Mouse (Mus musculus): ENCODE measurements around the gene Padi4. TPM values are rescaled to one million over a fixed set of nuclear protein-coding genes. Genes with fewer than 3 reads are reported as not detected.

Gene Padi4
- polyA plus RNA-seq, 1 experiment from 2014 or later = 0.08 TPM

DNA sequence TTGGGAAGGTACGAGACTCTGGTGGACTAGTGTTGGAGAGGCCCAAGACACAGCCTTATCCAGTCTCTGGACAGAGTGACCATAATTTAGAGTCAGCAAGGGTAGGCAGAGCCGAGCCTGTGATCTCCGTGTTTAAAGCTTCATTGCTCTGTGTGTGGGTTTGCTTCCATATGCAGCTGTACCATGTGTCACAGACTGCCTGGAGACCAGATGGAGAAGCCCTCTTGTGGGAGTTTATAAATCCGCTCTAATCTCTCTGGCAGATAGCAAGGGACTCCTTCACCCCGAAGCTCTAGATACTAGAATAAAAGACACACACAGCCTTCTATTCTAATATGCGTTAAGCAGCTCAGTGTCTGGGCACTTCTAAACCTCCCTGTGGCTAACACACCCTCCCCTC, 49.3 kb downstream of the Padi4 start:
- H3K4me1 ChIP-seq (replicated peaks) = peaks cover 13% of the 10 kb centered on the region; the same call in 1 of the 2 replicates
- no peaks in the 10 kb centered on the region for H3K27me3 ChIP-seq
- no peak overlapping the region for H3K9ac ChIP-seq
- no peaks in the 10 kb centered on the region for H3K9me3 ChIP-seq
- 61% methylated on average over 6 of the region's 6 CpGs for WGBS
- no peak overlapping the region for H3K4me2 ChIP-seq
- H3K4me3 ChIP-seq = no peak overlapping the region
- H3K27ac ChIP-seq (replicated peaks) = peak overlapping the region; percentile 61
- ATAC-seq (ENCODE audit: low read depth) = no peak
- peaks cover 44% of the 10 kb centered on the region for H3K36me3 ChIP-seq

DNA sequence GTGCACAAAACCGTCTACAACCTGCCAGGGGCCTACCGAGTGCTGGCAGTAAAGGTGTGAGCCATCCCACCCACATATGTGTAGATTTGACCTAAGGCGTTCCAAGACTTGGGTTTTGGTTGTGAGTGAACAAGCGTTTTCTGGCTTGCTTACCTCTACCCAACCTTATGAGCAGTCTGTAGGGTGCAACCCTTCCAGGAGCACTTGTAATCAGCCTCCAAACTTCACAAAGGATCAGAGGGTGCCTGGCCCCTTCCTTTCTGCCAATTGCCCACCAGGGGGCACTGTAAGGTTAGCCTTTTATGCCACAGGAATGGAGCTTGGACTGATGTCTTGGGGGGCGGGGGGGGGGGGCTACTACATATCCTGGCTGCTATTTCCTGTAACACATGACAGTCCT, 50.2 kb downstream of the Padi4 start:
- WGBS = 55% methylated on average over 5 of the region's 5 CpGs
- Histone ChIP-seq H3K9ac (no peak overlapping the region), H3K27me3 (no peaks in the 10 kb centered on the region), H3K4me3 (no peak overlapping the region), H3K9me3 (no peaks in the 10 kb centered on the region), H3K4me2 (no peak overlapping the region), H3K27ac (replicated peaks) (no peak overlapping the region), H3K4me1 (replicated peaks) (peaks cover 13% of the 10 kb centered on the region; the same call in 1 of the 2 replicates), H3K36me3 (peaks cover 54% of the 10 kb centered on the region)
- ATAC-seq (ENCODE audit: low read depth) = peak; percentile 29; the same call in 1 of the 2 replicates

GRCm38 (mm10) chr4:140723192-140723591, 50.8 kb downstream of the Padi4 start:
- H3K4me1 ChIP-seq (replicated peaks) = peaks cover 13% of the 10 kb centered on the region; the same call in 1 of the 2 replicates
- no peak overlapping the region for H3K4me3 ChIP-seq
- no peak; the same call in 1 of the 2 replicates for ATAC-seq (ENCODE audit: low read depth)
- H3K27me3 ChIP-seq = no peaks in the 10 kb centered on the region
- H3K9ac ChIP-seq = no peak overlapping the region
- no peaks in the 10 kb centered on the region for H3K9me3 ChIP-seq
- H3K4me2 ChIP-seq = no peak overlapping the region
- WGBS = 79% methylated on average over 9 of the region's 9 CpGs
- peaks cover 60% of the 10 kb centered on the region for H3K36me3 ChIP-seq
- no peak overlapping the region for H3K27ac ChIP-seq (replicated peaks)

GRCm38 (mm10) chr4:140722710-140723109, 51.3 kb downstream of the Padi4 start:
- no peak overlapping the region for H3K4me3 ChIP-seq
- no peaks in the 10 kb centered on the region for H3K9me3 ChIP-seq
- H3K27me3 ChIP-seq = no peaks in the 10 kb centered on the region
- ATAC-seq (ENCODE audit: low read depth) = no peak
- H3K4me1 ChIP-seq (replicated peaks) = peaks cover 13% of the 10 kb centered on the region; the same call in 1 of the 2 replicates
- WGBS = 76% methylated on average over 9 of the region's 9 CpGs
- H3K36me3 ChIP-seq = peaks cover 65% of the 10 kb centered on the region
- no peak overlapping the region for H3K4me2 ChIP-seq
- H3K9ac ChIP-seq = no peak overlapping the region
- H3K27ac ChIP-seq (replicated peaks) = peak overlapping the region; percentile 3; the same call in 1 of the 2 replicates

DNA sequence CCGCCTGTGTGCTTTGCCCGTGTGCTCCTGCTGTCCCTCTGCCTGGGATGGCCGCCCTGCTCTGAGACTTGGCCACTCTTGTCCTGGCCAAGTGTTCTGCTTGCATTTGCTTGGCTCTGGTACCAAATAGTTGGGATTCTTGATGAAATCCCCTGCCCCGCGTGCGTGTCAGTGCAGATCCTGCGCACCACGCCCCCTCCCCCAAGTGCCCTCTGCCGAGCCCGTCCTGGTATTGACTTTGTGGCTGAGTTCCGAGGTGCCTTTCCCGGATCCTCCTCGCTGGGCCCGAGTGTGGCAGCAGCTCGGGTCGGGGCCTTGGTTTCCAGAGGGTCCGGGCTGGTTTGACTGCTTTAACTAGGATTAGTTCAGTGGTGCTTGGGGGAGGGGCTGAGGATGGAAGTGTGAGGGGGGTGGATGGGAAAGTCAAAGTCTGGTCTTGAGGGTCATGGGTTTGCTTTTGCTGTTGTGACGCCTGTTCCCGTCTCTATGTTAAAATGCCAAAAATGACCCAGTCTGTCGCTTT, 52.0 kb downstream of the Padi4 start:
- Histone ChIP-seq H3K36me3 (peaks cover 63% of the 10 kb centered on the region), H3K27ac (replicated peaks) (0 out of 2 replicates have a peak overlapping the region, but pooled peaks have one; percentile 3), H3K4me2 (no peak overlapping the region), H3K9ac (no peak overlapping the region), H3K4me3 (no peak overlapping the region), H3K27me3 (no peaks in the 10 kb centered on the region), H3K4me1 (replicated peaks) (peaks cover 13% of the 10 kb centered on the region; the same call in 1 of the 2 replicates), H3K9me3 (no peaks in the 10 kb centered on the region)
- no peak for ATAC-seq (ENCODE audit: low read depth)
- WGBS = 89% methylated on average over 20 of the region's 20 CpGs

GRCm38 (mm10) chr4:140720091-140720490, 53.9 kb downstream of the Padi4 start:
- H3K27me3 ChIP-seq = no peaks in the 10 kb centered on the region
- H3K9me3 ChIP-seq = no peaks in the 10 kb centered on the region
- H3K4me3 ChIP-seq = no peak overlapping the region
- peaks cover 80% of the 10 kb centered on the region for H3K36me3 ChIP-seq
- H3K9ac ChIP-seq = no peak overlapping the region
- H3K4me1 ChIP-seq (replicated peaks) = peaks cover 13% of the 10 kb centered on the region; the same call in 1 of the 2 replicates
- no peak overlapping the region for H3K4me2 ChIP-seq
- no peak for ATAC-seq (ENCODE audit: low read depth)
- 95% methylated on average over 5 of the region's 5 CpGs for WGBS
- no peak overlapping the region for H3K27ac ChIP-seq (replicated peaks)

DNA sequence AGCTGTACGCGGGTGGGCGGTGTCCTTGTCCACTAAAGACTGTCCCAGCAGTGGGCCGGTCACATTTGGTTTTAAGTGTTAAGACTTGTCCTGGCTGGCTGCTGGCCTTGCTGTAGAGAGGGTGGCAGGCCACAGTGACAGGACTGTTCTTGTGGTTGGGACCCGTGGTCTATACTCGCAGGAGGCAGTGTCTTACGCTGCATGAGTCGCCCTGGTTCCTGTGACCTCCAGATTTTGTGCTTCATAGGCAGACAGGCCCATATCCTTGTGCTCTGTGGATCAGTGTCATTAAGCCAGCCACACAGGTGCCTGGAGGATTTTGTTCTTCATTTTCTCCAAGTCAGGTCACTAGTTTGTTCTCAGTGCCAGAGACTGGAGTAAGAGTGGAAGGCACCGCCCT, 55.6 kb downstream of the Padi4 start:
- Histone ChIP-seq H3K9me3 (no peaks in the 10 kb centered on the region), H3K4me2 (no peak overlapping the region), H3K27me3 (no peaks in the 10 kb centered on the region), H3K4me1 (replicated peaks) (peaks cover 12% of the 10 kb centered on the region), H3K27ac (replicated peaks) (no peak overlapping the region), H3K9ac (no peak overlapping the region), H3K4me3 (no peak overlapping the region), H3K36me3 (peaks cover 94% of the 10 kb centered on the region)
- WGBS = 97% methylated on average over 9 of the region's 9 CpGs
- ATAC-seq (ENCODE audit: low read depth) = no peak

GRCm38 (mm10) chr4:140716994-140717393, 57.0 kb downstream of the Padi4 start:
- H3K4me2 ChIP-seq = no peak overlapping the region
- no peak overlapping the region for H3K9ac ChIP-seq
- peaks cover 26% of the 10 kb centered on the region for H3K4me1 ChIP-seq (replicated peaks)
- WGBS = 93% methylated on average over 11 of the region's 11 CpGs
- H3K36me3 ChIP-seq = peaks cover 95% of the 10 kb centered on the region
- no peak overlapping the region for H3K27ac ChIP-seq (replicated peaks)
- no peak for ATAC-seq (ENCODE audit: low read depth)
- no peak overlapping the region for H3K4me3 ChIP-seq
- H3K9me3 ChIP-seq = no peaks in the 10 kb centered on the region
- no peaks in the 10 kb centered on the region for H3K27me3 ChIP-seq

DNA sequence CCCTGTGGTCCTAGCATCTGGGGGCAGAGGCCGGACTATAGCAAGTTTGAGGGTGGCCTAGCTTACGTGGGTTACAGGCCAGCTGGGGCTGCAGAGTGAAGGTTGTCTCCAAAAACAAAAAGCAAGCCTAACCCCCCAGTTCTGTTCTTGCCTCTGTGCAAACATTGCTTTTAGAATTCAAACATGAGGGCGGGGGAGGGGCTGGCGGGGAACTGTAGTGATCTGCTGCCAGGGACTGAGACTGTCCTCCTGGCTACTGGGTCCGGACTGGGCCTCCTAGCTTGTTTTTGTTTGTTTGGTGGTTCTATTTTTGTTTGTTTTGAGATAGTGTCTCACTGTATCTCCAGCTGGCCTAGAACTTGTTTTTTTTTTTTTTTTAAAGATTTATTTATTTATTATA, 59.5 kb downstream of the Padi4 start:
- peaks cover 95% of the 10 kb centered on the region for H3K36me3 ChIP-seq
- H3K9me3 ChIP-seq = no peaks in the 10 kb centered on the region
- WGBS = 85% methylated on average over 5 of the region's 5 CpGs
- no peak; the same call in 1 of the 2 replicates for ATAC-seq (ENCODE audit: low read depth)
- no peak overlapping the region for H3K4me2 ChIP-seq
- H3K9ac ChIP-seq = no peak overlapping the region
- peaks cover 37% of the 10 kb centered on the region for H3K4me1 ChIP-seq (replicated peaks)
- H3K27ac ChIP-seq (replicated peaks) = peak overlapping the region; percentile 72
- no peaks in the 10 kb centered on the region for H3K27me3 ChIP-seq
- no peak overlapping the region for H3K4me3 ChIP-seq

DNA sequence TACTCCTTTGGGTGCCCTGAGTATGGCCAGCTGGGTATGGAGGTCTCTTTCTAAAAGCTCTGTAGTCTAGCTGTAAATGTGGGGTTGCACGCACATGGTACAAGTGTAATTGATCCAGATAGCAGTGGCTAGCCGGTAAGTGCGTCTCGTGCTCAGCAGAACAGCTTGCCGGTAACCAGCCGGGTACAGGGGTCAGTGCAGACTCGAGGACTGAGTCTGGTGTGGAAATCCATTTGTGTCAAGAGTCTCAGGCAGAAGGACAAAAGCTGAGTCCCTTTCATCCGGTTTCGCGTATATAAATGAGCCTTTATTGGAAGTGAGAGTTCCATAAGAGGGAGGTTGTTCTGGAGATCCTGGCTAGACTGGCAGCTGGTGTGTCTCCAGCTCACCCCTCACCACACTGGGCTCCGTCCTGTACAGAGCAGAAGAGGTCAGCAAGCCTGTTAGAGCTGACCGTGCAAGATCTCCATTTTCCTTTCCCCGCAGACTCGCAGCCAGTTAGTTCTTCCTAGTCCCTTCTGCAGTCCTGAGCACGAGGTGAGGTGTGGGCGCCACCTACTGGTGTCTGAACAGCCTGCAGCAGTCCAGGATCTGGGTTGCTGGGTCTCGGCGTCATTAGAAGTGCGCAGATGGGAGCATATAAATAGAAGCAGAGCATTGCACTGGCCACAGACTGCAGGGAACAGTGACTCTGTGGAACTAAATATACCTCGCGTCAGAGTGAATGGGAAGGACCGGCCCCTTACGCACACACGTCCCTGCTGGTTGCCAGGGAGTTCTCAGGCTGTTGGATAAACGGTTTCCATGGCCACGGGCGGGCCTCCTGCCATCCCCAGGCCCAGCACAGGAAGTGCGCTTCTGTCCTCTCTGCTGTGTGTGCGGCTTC, 60.3 kb downstream of the Padi4 start:
- 32% methylated on average over 29 of the region's 29 CpGs for WGBS
- peak overlapping the region; percentile 41; the same call in 1 of the 2 replicates for H3K9ac ChIP-seq
- peak; percentile 91 for ATAC-seq (ENCODE audit: low read depth)
- no peak overlapping the region for H3K4me3 ChIP-seq
- no peak overlapping the region for H3K4me2 ChIP-seq
- peaks cover 95% of the 10 kb centered on the region for H3K36me3 ChIP-seq
- H3K27me3 ChIP-seq = no peaks in the 10 kb centered on the region
- H3K9me3 ChIP-seq = no peaks in the 10 kb centered on the region
- peaks cover 46% of the 10 kb centered on the region for H3K4me1 ChIP-seq (replicated peaks)
- H3K27ac ChIP-seq (replicated peaks) = peak overlapping the region; percentile 72

DNA sequence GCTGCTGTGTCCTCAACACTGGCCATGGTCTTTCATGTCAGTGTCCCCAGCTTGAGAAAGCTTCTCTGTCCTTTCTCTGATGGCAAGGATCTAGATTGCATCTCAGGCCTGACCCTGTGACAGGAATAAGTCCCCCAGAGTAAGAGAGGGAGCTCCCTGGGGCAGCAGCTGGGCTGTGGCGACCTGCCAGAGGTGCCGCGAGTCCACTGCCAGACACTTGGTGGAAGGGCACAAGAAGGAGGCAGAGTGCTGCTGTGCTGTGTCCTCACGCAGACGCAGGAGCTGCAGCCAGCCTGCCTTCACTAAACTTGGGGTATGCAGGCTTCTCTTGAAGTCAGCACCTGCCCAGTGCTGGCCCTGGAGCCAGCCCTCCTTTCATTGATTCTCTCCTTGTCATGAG, 62.7 kb downstream of the Padi4 start:
- 87% methylated on average over 5 of the region's 5 CpGs for WGBS

GRCm38 (mm10) chr4:140710781-140711180, 63.3 kb downstream of the Padi4 start:
- H3K27ac ChIP-seq (replicated peaks) = no peak overlapping the region

More for the DNA sequence above, 62.7 kb downstream of the Padi4 start:
- no peaks in the 10 kb centered on the region for H3K27me3 ChIP-seq
- no peak for ATAC-seq (ENCODE audit: low read depth)
- H3K4me2 ChIP-seq = no peak overlapping the region
- H3K9ac ChIP-seq = no peak overlapping the region
- H3K4me3 ChIP-seq = no peak overlapping the region
- no peak overlapping the region for H3K27ac ChIP-seq (replicated peaks)
- H3K36me3 ChIP-seq = peaks cover 93% of the 10 kb centered on the region
- peaks cover 69% of the 10 kb centered on the region for H3K4me1 ChIP-seq (replicated peaks)
- no peaks in the 10 kb centered on the region for H3K9me3 ChIP-seq

More at GRCm38 (mm10) chr4:140710781-140711180, 63.3 kb downstream of the Padi4 start:
- H3K4me3 ChIP-seq = no peak overlapping the region
- no peak for ATAC-seq (ENCODE audit: low read depth)
- peaks cover 93% of the 10 kb centered on the region for H3K36me3 ChIP-seq
- peaks cover 75% of the 10 kb centered on the region for H3K4me1 ChIP-seq (replicated peaks)
- 76% methylated on average over 10 of the region's 10 CpGs for WGBS
- H3K4me2 ChIP-seq = no peak overlapping the region
- H3K9ac ChIP-seq = no peak overlapping the region
- no peaks in the 10 kb centered on the region for H3K27me3 ChIP-seq
- H3K9me3 ChIP-seq = no peaks in the 10 kb centered on the region
